Mouse (Mus musculus) T-helper 2 cell (primary cell): ENCODE measurements around the gene Cmtm7.

Source experiments
- in situ Hi-C: fragments of 300-600 bp; cut with MboI, MseI; formaldehyde crosslinking; loops from one replicate; pipeline ENCODE4 v1.15.1; 2025; ENCODE audit warnings: high pct_unique_total_duplicates

The Cmtm7 gene

GRCm38 (mm10) chr9:114796473-114797050, 14.9 kb upstream of the Cmtm7 start:
- in situ Hi-C loops: no loop called here

GRCm38 (mm10) chr9:114794491-114794890, 12.8 kb upstream of the Cmtm7 start:
- in situ Hi-C loops: no loop called here

GRCm38 (mm10) chr9:114793764-114794295, 12.2 kb upstream of the Cmtm7 start:
- in situ Hi-C loops: no loop called here

- in situ Hi-C loops: no loop called here
These were observed 8.3 kb upstream of the Cmtm7 start for GRCm38 (mm10) chr9:114789989-114790388.

- in situ Hi-C loops: no loop called here
These were observed 7.9 kb upstream of the Cmtm7 start for GRCm38 (mm10) chr9:114789557-114789956.

- in situ Hi-C loops: no loop called here
These were observed 7.0 kb upstream of the Cmtm7 start for GRCm38 (mm10) chr9:114788697-114789096.

GRCm38 (mm10) chr9:114787716-114788115, 6.1 kb upstream of the Cmtm7 start:
- in situ Hi-C loops: no loop called here

- in situ Hi-C loops: no loop called here
These were observed 5.5 kb upstream of the Cmtm7 start for GRCm38 (mm10) chr9:114787134-114787533.

GRCm38 (mm10) chr9:114785432-114786125, 3.9 kb upstream of the Cmtm7 start:
- in situ Hi-C loops: no loop called here

GRCm38 (mm10) chr9:114780746-114781525, 720 bp downstream of the Cmtm7 start:
- in situ Hi-C loops: loop anchor here (5.0 kb wide), 1 partner anchor 34 kb away; no protein-coding TSS in a partner anchor

GRCm38 (mm10) chr9:114779984-114780745, 1.5 kb downstream of the Cmtm7 start:
- in situ Hi-C loops: loop anchor here (5.0 kb wide), 1 partner anchor 33 kb away; no protein-coding TSS in a partner anchor

GRCm38 (mm10) chr9:114778877-114779276, 2.8 kb downstream of the Cmtm7 start:
- in situ Hi-C loops: no loop called here

- in situ Hi-C loops: no loop called here
These were observed 3.6 kb downstream of the Cmtm7 start for GRCm38 (mm10) chr9:114778047-114778390.

GRCm38 (mm10) chr9:114777178-114778046, 4.2 kb downstream of the Cmtm7 start:
- in situ Hi-C loops: no loop called here

GRCm38 (mm10) chr9:114776361-114776760, 5.3 kb downstream of the Cmtm7 start:
- in situ Hi-C loops: no loop called here

GRCm38 (mm10) chr9:114775272-114775671, 6.4 kb downstream of the Cmtm7 start:
- in situ Hi-C loops: no loop called here

GRCm38 (mm10) chr9:114774629-114775028, 7.0 kb downstream of the Cmtm7 start:
- in situ Hi-C loops: no loop called here

GRCm38 (mm10) chr9:114771565-114771964, 10.1 kb downstream of the Cmtm7 start:
- in situ Hi-C loops: no loop called here

GRCm38 (mm10) chr9:114770224-114770623, 11.4 kb downstream of the Cmtm7 start:
- in situ Hi-C loops: no loop called here

- in situ Hi-C loops: no loop called here
These were observed 13.6 kb downstream of the Cmtm7 start for GRCm38 (mm10) chr9:114768066-114768465.

- in situ Hi-C loops: no loop called here
These were observed 14.1 kb downstream of the Cmtm7 start for GRCm38 (mm10) chr9:114767507-114767906.
